Mouse (Mus musculus) kidney, embryonic 16.5 days (tissue): ENCODE results near the gene Ap2m1. TPM values are rescaled to one million over a fixed set of nuclear protein-coding genes. Genes with fewer than 3 reads are reported as not detected.
A peak's percentile ranks its signal among the peaks of the same experiment; 100 is the strongest.

ENCODE experiments used
- ATAC-seq: fragments of 200-750 bp; cut with Nextera tagmentation; 2 replicates; pipeline ENCODE4 v1.8.0; 2017; ENCODE audit warnings: moderate TSS enrichment; ENCODE audit not compliant: low FRiP score, low TSS enrichment
- H3K27ac ChIP-seq: fragments of 300-500 bp; sonication (generic); 2 replicates; pipeline ENCODE4 v1.5.1; 2014; ENCODE audit warnings: low read length
- H3K27me3 ChIP-seq: fragments of 300-500 bp; sonication (generic); 2 replicates; pipeline ENCODE4 v1.6.1; 2014; ENCODE audit warnings: low read length, control low read depth, mixed read lengths; ENCODE audit not compliant: insufficient read depth
- H3K36me3 ChIP-seq: fragments of 300-500 bp; sonication (generic); 2 replicates; pipeline ENCODE4 v1.6.1; 2014; ENCODE audit warnings: low read length, control low read depth, mixed read lengths; ENCODE audit not compliant: insufficient read depth
- H3K4me1 ChIP-seq: fragments of 300-500 bp; sonication (generic); 2 replicates; pipeline ENCODE4 v1.6.1; 2014; ENCODE audit warnings: low read length, control low read depth, mixed read lengths; ENCODE audit not compliant: insufficient read depth
- H3K4me2 ChIP-seq: fragments of 300-500 bp; sonication (generic); replicated peaks from 2 replicates; pipeline ENCODE4 v1.6.1; 2014; ENCODE audit warnings: low read depth, low read length
- H3K4me3 ChIP-seq: fragments of 300-500 bp; sonication (generic); 2 replicates; pipeline ENCODE4 v1.5.1; 2014; ENCODE audit warnings: mild to moderate bottlenecking, low read length
- H3K9ac ChIP-seq: fragments of 300-500 bp; sonication (generic); replicated peaks from 2 replicates; pipeline ENCODE4 v1.6.1; 2014; ENCODE audit warnings: low read length
- H3K9me3 ChIP-seq: fragments of 300-500 bp; sonication (generic); 2 replicates; pipeline ENCODE4 v1.6.1; 2016; ENCODE audit warnings: low read length, control low read depth
- WGBS: fragments of 180-500 bp; shearing (Covaris S2); extraction: QIAGEN DNeasy Blood & Tissue Kit; methylation state at CpG from one replicate; pipeline ENCODE4 v1.1.7; 2014; 5-methylcytosine and 5-hydroxymethylcytosine counted together
- polyA plus RNA-seq: library from polyadenylated mRNA; unstranded; fragments of >200 nt; fragmentation: Nextera tagmentation; extraction: Ambion mirVana; gene quantifications from 2 replicates; pipeline ENCODE4 v1.2.1, GENCODE M21; 2015

The Ap2m1 gene
- polyA plus RNA-seq, 1 experiment from 2014 or later, result 699 TPM

GRCm38 (mm10) chr16:20545696-20546095 is 10.4 kb downstream of the Ap2m1 start:
- no peak for ATAC-seq
- Histone ChIP-seq H3K27me3 (no peaks in the 10 kb centered on the region), H3K9me3 (no peaks in the 10 kb centered on the region), H3K4me3 (no peak overlapping the region), H3K27ac (no peak overlapping the region), H3K4me1 (peaks cover 12% of the 10 kb centered on the region), H3K36me3 (peaks cover 51% of the 10 kb centered on the region), H3K9ac (no peak overlapping the region), H3K4me2 (no peak overlapping the region)
- WGBS, result 91% methylated on average over 10 of the region's 10 CpGs

- H3K4me3 ChIP-seq, result peak overlapping the region; percentile 91
- peak overlapping the region; percentile 84 for H3K9ac ChIP-seq
- no peak for ATAC-seq
- no peaks in the 10 kb centered on the region for H3K9me3 ChIP-seq
- peaks cover 56% of the 10 kb centered on the region for H3K36me3 ChIP-seq
- peak overlapping the region; percentile 85 for H3K27ac ChIP-seq
- H3K4me2 ChIP-seq, result peak overlapping the region; percentile 83
- 45% methylated on average over 5 of the region's 5 CpGs for WGBS
- no peaks in the 10 kb centered on the region for H3K27me3 ChIP-seq
- H3K4me1 ChIP-seq, result peaks cover 12% of the 10 kb centered on the region
These were observed 12.1 kb downstream of the Ap2m1 start for GRCm38 (mm10) chr16:20547423-20547822.

DNA sequence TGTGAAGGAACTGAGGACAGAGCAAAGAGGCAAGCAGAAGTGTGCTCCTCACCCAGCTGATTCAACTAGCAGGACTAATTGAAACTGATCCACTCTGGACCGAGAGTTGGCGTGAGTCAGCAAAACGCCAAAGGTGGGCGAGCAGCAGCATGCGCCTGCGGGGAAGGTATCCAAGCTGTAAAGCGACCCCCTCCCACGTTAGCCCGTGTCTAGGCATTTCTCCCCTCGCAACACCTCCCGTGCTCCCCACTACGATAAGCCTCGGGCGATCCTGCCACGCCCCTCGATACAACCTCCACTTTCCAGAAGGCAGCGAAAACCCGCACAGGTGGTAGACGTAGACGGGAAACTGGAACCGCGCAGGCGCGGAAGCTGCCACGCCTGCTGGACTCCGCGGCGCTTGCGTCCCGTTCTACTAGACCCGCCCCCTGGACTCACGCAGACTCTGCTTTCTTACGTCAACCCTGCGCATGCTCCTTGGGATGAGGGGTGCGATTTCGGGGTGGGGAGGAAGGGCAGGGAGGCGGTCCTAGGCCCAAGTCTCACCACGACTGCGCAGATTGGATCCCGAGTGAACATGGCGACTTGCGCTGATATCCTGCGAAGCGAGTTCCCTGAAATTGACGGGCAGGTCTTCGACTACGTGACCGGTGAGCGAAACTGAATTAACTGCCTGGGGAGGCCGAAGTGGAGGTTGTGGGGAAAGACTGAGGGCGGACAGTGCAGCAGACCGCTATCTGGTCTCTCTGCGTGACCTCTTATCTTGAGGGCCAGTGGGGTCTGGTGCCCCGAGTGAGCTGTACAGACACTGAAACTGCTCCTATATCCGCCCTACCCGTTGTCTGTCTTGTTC is 13.0 kb downstream of the Ap2m1 start, which contains the start of gene Abcf3:
Gene Abcf3 (plus strand): TSS at position 482 of the 853 bp plus-strand sequence.
- H3K9me3 ChIP-seq, result no peaks in the 10 kb centered on the region
- WGBS, result under 1% methylated on average over 56 of the region's 56 CpGs
- peak within 1 kb of the TSS; percentile 83 for H3K4me2 ChIP-seq
- H3K9ac ChIP-seq, result peak within 1 kb of the TSS; percentile 84
- peak; percentile 99 for ATAC-seq
- H3K36me3 ChIP-seq, result peaks cover 56% of the 10 kb centered on the region
- peak within 1 kb of the TSS; percentile 85 for H3K27ac ChIP-seq
- H3K27me3 ChIP-seq, result no peaks in the 10 kb centered on the region
- H3K4me1 ChIP-seq, result peaks cover 12% of the 10 kb centered on the region
- peak within 1 kb of the TSS; percentile 91 for H3K4me3 ChIP-seq

DNA sequence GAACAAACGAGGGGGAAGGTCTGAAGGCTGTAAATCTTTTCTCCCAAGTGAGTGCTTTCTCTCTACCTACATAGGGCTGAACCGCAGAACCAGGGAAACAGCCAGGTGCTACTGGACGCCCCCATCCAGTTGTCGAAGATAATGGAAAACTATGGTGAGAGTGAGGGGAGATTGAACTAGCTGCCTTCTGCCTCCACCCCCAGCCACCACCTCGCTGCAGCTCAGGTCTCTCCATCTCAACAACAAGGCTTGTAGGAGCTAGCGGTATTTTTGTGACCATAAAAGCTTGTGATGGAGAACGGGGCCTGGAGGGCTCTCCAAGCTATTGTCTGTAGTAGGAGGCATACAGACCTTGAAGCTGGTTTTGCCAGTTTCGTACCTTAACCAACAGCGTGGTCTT is 13.9 kb downstream of the Ap2m1 start:
- Histone ChIP-seq H3K9me3 (no peaks in the 10 kb centered on the region), H3K4me3 (peak overlapping the region; percentile 91), H3K36me3 (peaks cover 57% of the 10 kb centered on the region), H3K4me1 (peaks cover 12% of the 10 kb centered on the region), H3K4me2 (peak overlapping the region; percentile 80), H3K27ac (no peak overlapping the region), H3K27me3 (no peaks in the 10 kb centered on the region), H3K9ac (peak overlapping the region; percentile 77)
- no peak for ATAC-seq
- 40% methylated on average over 9 of the region's 9 CpGs for WGBS

DNA sequence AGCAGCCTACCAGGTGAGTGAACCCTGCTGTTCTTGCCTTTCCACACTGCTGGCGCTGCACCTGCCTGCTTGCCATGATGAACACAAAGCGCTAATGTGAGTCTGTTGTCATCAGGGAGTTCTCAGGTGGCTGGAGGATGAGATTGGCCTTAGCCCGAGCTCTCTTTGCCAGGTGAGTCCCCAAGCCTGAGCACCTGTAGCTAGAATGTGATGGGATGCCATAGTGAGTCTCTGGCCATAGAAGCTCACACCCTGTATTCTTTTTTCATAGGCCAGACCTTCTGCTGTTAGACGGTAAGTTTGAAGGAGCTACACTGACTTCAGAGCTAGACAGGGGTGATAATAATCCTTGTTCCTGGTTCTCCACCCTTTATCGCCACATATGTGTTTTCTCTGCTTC is 16.4 kb downstream of the Ap2m1 start:
- H3K36me3 ChIP-seq, result peaks cover 51% of the 10 kb centered on the region
- no peak overlapping the region for H3K27ac ChIP-seq
- ATAC-seq, result no peak

GRCm38 (mm10) chr16:20552594-20552993 is 17.3 kb downstream of the Ap2m1 start:
- 93% methylated on average over 1 of the region's 1 CpGs for WGBS
- no peaks in the 10 kb centered on the region for H3K9me3 ChIP-seq
- no peak overlapping the region for H3K27ac ChIP-seq
- peaks cover 10% of the 10 kb centered on the region for H3K4me1 ChIP-seq
- no peaks in the 10 kb centered on the region for H3K27me3 ChIP-seq
- ATAC-seq, result no peak
- peaks cover 55% of the 10 kb centered on the region for H3K36me3 ChIP-seq
- no peak overlapping the region for H3K4me2 ChIP-seq
- no peak overlapping the region for H3K9ac ChIP-seq
- no peak overlapping the region for H3K4me3 ChIP-seq

More for the DNA sequence above, 16.4 kb downstream of the Ap2m1 start:
- Histone ChIP-seq H3K4me1 (peaks cover 12% of the 10 kb centered on the region), H3K4me2 (no peak overlapping the region), H3K4me3 (no peak overlapping the region), H3K9ac (no peak overlapping the region), H3K27me3 (no peaks in the 10 kb centered on the region), H3K9me3 (no peaks in the 10 kb centered on the region)
- 95% methylated on average over 5 of the region's 5 CpGs for whole genome bisulfite sequencing

- no peak overlapping the region for H3K4me2 ChIP-seq
- H3K9me3 ChIP-seq, result no peaks in the 10 kb centered on the region
- H3K27me3 ChIP-seq, result no peaks in the 10 kb centered on the region
- H3K4me3 ChIP-seq, result no peak overlapping the region
- H3K27ac ChIP-seq, result no peak overlapping the region
- H3K36me3 ChIP-seq, result peaks cover 74% of the 10 kb centered on the region
- 90% methylated on average over 6 of the region's 6 CpGs for whole genome bisulfite sequencing
- no peak for ATAC-seq
- no peaks in the 10 kb centered on the region for H3K4me1 ChIP-seq
- H3K9ac ChIP-seq, result no peak overlapping the region
These were observed 19.7 kb downstream of the Ap2m1 start for GRCm38 (mm10) chr16:20555000-20555399.

- Histone ChIP-seq H3K27ac (no peak overlapping the region), H3K9ac (no peak overlapping the region), H3K36me3 (peaks cover 76% of the 10 kb centered on the region), H3K4me3 (no peak overlapping the region), H3K27me3 (no peaks in the 10 kb centered on the region), H3K9me3 (no peaks in the 10 kb centered on the region), H3K4me1 (no peaks in the 10 kb centered on the region), H3K4me2 (no peak overlapping the region)
- 56% methylated on average over 7 of the region's 7 CpGs for WGBS
- no peak for ATAC-seq
These were observed 22.1 kb downstream of the Ap2m1 start for GRCm38 (mm10) chr16:20557381-20557780.

GRCm38 (mm10) chr16:20565075-20565474 is 29.8 kb downstream of the Ap2m1 start:
- Histone ChIP-seq H3K9ac (no peak overlapping the region), H3K9me3 (no peaks in the 10 kb centered on the region), H3K4me2 (no peak overlapping the region), H3K27ac (no peak overlapping the region), H3K4me3 (no peak overlapping the region), H3K27me3 (no peaks in the 10 kb centered on the region), H3K36me3 (peaks cover 31% of the 10 kb centered on the region), H3K4me1 (no peaks in the 10 kb centered on the region)
- WGBS, result 65% methylated on average over 1 of the region's 1 CpGs
- no peak for ATAC-seq

DNA sequence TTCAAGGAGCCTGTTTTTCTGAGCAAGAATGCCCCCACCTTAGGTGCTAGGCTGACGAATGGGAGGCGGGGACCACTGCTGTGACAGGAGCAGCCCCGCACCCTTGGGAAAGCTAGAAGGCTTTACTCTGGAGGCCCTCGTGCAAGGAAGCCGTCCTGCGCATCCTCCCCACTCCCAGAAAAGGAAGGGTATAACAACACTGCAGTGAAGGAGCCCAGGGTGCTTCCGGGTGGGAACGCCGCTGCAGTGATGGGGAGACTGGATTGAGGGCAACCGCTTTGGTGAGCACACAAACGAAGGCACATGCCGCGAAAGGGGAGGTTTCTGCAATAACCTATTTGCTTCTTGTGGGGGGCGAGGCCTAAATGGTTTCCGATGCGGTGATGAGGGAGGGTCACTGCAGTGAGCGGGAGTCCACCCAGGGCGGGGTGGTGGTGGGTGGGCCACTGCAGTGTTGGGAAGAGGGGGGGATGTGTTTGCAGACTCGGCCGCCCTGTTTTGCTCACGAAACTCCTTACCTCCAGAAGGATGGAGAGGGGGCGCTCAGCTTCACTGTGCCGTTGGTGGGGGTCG is 54.2 kb downstream of the Ap2m1 start, which contains the start of gene Vwa5b2:
Gene Vwa5b2 (plus strand): TSS at position 106 of the 573 bp plus-strand sequence.
- Histone ChIP-seq H3K9ac (peak within 1 kb of the TSS; percentile 61), H3K9me3 (no peaks in the 10 kb centered on the region), H3K4me3 (peak within 1 kb of the TSS; percentile 48), H3K4me1 (peaks cover 19% of the 10 kb centered on the region), H3K36me3 (no peaks in the 10 kb centered on the region), H3K27ac (no peak within 1 kb of the TSS), H3K27me3 (peaks cover 49% of the 10 kb centered on the region), H3K4me2 (peak within 1 kb of the TSS; percentile 92)
- peak; percentile 7; the same call in 1 of the 2 replicates for ATAC-seq
- WGBS, result under 1% methylated on average over 24 of the region's 24 CpGs
